Comparison of ENCODE assay signal across 12 mouse cellular contexts in the genomic region with DNA sequence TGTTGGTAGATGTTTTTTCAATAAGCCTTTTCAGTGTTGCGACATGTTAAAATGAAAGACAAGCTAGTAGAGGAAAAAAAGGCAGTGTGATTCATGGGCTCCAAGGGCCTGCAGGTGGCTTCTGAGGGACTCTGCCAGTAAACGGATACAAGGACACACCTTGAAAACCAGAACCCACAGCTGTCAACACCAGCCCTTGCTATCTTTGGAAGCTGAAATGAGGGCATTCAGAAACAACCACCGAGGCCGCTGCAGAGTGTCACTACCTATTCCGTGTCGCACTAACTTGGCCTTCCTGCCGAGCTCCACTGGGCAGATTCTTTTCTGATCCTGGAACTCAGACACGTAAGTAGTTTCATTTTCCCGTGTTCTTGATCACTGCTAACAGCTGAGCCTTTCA. TPM values are rescaled to one million over a fixed set of nuclear protein-coding genes. Genes with fewer than 3 reads are reported as not detected.
DNase-seq lines count a peak whose midpoint lies in the region; ATAC-seq lines count a peak whose summit lies in the region.
"Had no signal": no experiment of that assay in that cellular context is flagged by ENCODE, and none has a peak within 500 bp of the region (broad histone marks: within the 10 kb centered on the region; RNA-seq: fewer than 3 reads in every experiment).

No protein-coding gene starts in this region.

- H3K4me3 ChIP-seq in forebrain, embryonic 13.5 days = no peak overlapping the region
- H3K4me3 ChIP-seq: left cerebral cortex, adult 2 months; midbrain, embryonic 10.5 days had no signal

- H3K27ac ChIP-seq in forebrain, embryonic 13.5 days = no peak overlapping the region
- H3K27ac ChIP-seq: left cerebral cortex, adult 2 months; liver, embryonic 14.5 days; midbrain, embryonic 10.5 days had no signal

- no peaks in the 10 kb centered on the region for H3K9me3 ChIP-seq in forebrain, embryonic 13.5 days (replicated peaks)
- H3K9me3 ChIP-seq: midbrain, embryonic 10.5 days had no signal

- ATAC-seq in inflammation-experienced regulatory T-cells, adult 6 months = peak; percentile 44
- no peak for ATAC-seq in forebrain, embryonic 13.5 days

- 91% methylated on average over 9 of the region's 9 CpGs for WGBS in forebrain, embryonic 13.5 days

- DNase-seq in spleen, postnatal 36 days (ENCODE audit: low spot score in 2 of 2) = peak; percentile 3 to 4
- no peak for DNase-seq in spleen, adult 18-20 months
- DNase-seq in heart, adult 9 months (ENCODE audit: low spot score in 2 of 2) = peak; percentile 56 to 59
- DNase-seq in thymus, postnatal 4 days = peak; percentile 75
- DNase-seq in lung, postnatal 14 days = no peak
- DNase-seq in urinary bladder, postnatal 36 days (ENCODE audit: low spot score in 2 of 2) = no peak

- H3K4me2 ChIP-seq in forebrain, embryonic 13.5 days = no peak overlapping the region

- H3K4me1 ChIP-seq in forebrain, embryonic 13.5 days = no peaks in the 10 kb centered on the region
- H3K4me1 ChIP-seq: midbrain, embryonic 10.5 days had no signal

- no peaks in the 10 kb centered on the region for H3K27me3 ChIP-seq in forebrain, embryonic 13.5 days

- no peak overlapping the region for H3K9ac ChIP-seq in forebrain, embryonic 13.5 days
- H3K9ac ChIP-seq: liver, embryonic 14.5 days had no signal

- H3K36me3 ChIP-seq in forebrain, embryonic 13.5 days (ENCODE audit: poor library complexity, severe bottlenecking) = peaks cover 14% of the 10 kb centered on the region

RNA-seq across cellular contexts. Expression of a gene that starts 0.9 kb away (rescaled TPM):
- under 1 TPM in 1 of 3 experiments, not detected in 2; 0.38 TPM for polyA plus RNA-seq in inflammation-experienced regulatory T-cells, adult 6 months (2017; shearing (Covaris generic))
- not detected in 2 replicates for polyA plus RNA-seq in forebrain, embryonic 13.5 days (2015; fragmentation: Nextera tagmentation; extraction: Ambion mirVana)
- polyA plus RNA-seq: hindbrain, embryonic 16.5 days; midbrain, embryonic 10.5 days had no signal

RNA-seq across cellular contexts. Expression of a gene that starts 49.9 kb away (rescaled TPM):
- 10 to 100 TPM; 45.9 to 75.8 (median 54.1) TPM for polyA plus RNA-seq in inflammation-experienced regulatory T-cells, adult 6 months (2017; shearing (Covaris generic))
- polyA plus RNA-seq in forebrain, embryonic 13.5 days (2015; fragmentation: Nextera tagmentation; extraction: Ambion mirVana) = 183 and 186 TPM in 2 replicates

Comparison
In these comparisons a context has a peak if more than half of its experiments do, and no peak if none do; other contexts are left out.
1. DNase-seq: peak in spleen, postnatal 36 days (2 of 2), heart, adult 9 months (2 of 2) and thymus, postnatal 4 days (single experiment); none in spleen, adult 18-20 months (0 of 2), lung, postnatal 14 days (single experiment) and urinary bladder, postnatal 36 days (0 of 2).